Mouse (Mus musculus): ENCODE results near the gene Iqgap2. TPM values are rescaled to one million over a fixed set of nuclear protein-coding genes. Genes with fewer than 3 reads are reported as not detected.

Gene Iqgap2
- total RNA-seq, 2 experiments from 2014 or later, result 0.94 to 1.3 TPM

- no peak overlapping the region for H3K4me3 ChIP-seq
- TF ChIP-seq CTCF (IDR thresholded peaks at IDR 0.05), result no peak
- DNase-seq, result no peak
- intact Hi-C loops (cut with DNase I), result no loop called here
- no peak overlapping the region for H3K27ac ChIP-seq
Measured at GRCm38 (mm10) chr13:95841946-95842345, 49.8 kb downstream of the Iqgap2 start.

GRCm38 (mm10) chr13:95836944-95837343 lies 54.8 kb downstream of the Iqgap2 start:
- intact Hi-C loops (cut with DNase I), result no loop called here
- TF ChIP-seq CTCF (IDR thresholded peaks at IDR 0.05), result no peak
- no peak for DNase-seq
- H3K4me3 ChIP-seq, result no peak overlapping the region
- H3K27ac ChIP-seq, result no peak overlapping the region

- H3K27ac ChIP-seq, result no peak overlapping the region
- no peak for DNase-seq
- TF ChIP-seq CTCF (IDR thresholded peaks at IDR 0.05), result no peak
- intact Hi-C loops (cut with DNase I), result no loop called here
- no peak overlapping the region for H3K4me3 ChIP-seq
Measured at GRCm38 (mm10) chr13:95833473-95833872, 58.2 kb downstream of the Iqgap2 start.

- intact Hi-C loops (cut with DNase I), result no loop called here
- no peak for TF ChIP-seq CTCF (IDR thresholded peaks at IDR 0.05)
- Histone ChIP-seq H3K27ac (no peak overlapping the region), H3K4me3 (no peak overlapping the region)
- DNase-seq, result no peak
Measured at GRCm38 (mm10) chr13:95832712-95833111, 59.0 kb downstream of the Iqgap2 start.

GRCm38 (mm10) chr13:95831760-95832159 lies 60.0 kb downstream of the Iqgap2 start:
- intact Hi-C loops (cut with DNase I), result no loop called here
- no peak overlapping the region for H3K27ac ChIP-seq
- H3K4me3 ChIP-seq, result no peak overlapping the region
- no peak for TF ChIP-seq CTCF (IDR thresholded peaks at IDR 0.05)
- no peak for DNase-seq

- Histone ChIP-seq H3K4me3 (no peak overlapping the region), H3K27ac (no peak overlapping the region)
- TF ChIP-seq CTCF (IDR thresholded peaks at IDR 0.05), result no peak
- intact Hi-C loops (cut with DNase I), result no loop called here
- no peak for DNase-seq
Measured at GRCm38 (mm10) chr13:95829431-95830171, 62.1 kb downstream of the Iqgap2 start.

- no peak for TF ChIP-seq CTCF (IDR thresholded peaks at IDR 0.05)
- no peak overlapping the region for H3K4me3 ChIP-seq
- H3K27ac ChIP-seq, result no peak overlapping the region
- intact Hi-C loops (cut with DNase I), result no loop called here
- no peak for DNase-seq
Measured at GRCm38 (mm10) chr13:95828616-95829015, 63.1 kb downstream of the Iqgap2 start.

GRCm38 (mm10) chr13:95826178-95826577 lies 65.5 kb downstream of the Iqgap2 start:
- DNase-seq, result no peak
- Histone ChIP-seq H3K27ac (no peak overlapping the region), H3K4me3 (no peak overlapping the region)
- intact Hi-C loops (cut with DNase I), result no loop called here
- no peak for TF ChIP-seq CTCF (IDR thresholded peaks at IDR 0.05)

- TF ChIP-seq CTCF (IDR thresholded peaks at IDR 0.05), result no peak
- Histone ChIP-seq H3K4me3 (no peak overlapping the region), H3K27ac (no peak overlapping the region)
- no peak for DNase-seq
- intact Hi-C loops (cut with DNase I), result no loop called here
Measured at GRCm38 (mm10) chr13:95822918-95823317, 68.8 kb downstream of the Iqgap2 start.

- intact Hi-C loops (cut with DNase I), result no loop called here
- TF ChIP-seq CTCF (IDR thresholded peaks at IDR 0.05), result no peak
- Histone ChIP-seq H3K4me3 (no peak overlapping the region), H3K27ac (no peak overlapping the region)
- no peak for DNase-seq
Measured at GRCm38 (mm10) chr13:95820071-95820470, 71.7 kb downstream of the Iqgap2 start.

- no peak for TF ChIP-seq CTCF (IDR thresholded peaks at IDR 0.05)
Measured at GRCm38 (mm10) chr13:95818941-95819340, 72.8 kb downstream of the Iqgap2 start.

GRCm38 (mm10) chr13:95813643-95814042 lies 78.1 kb downstream of the Iqgap2 start:
- H3K27ac ChIP-seq, result no peak overlapping the region
- intact Hi-C loops (cut with DNase I), result no loop called here
- no peak for TF ChIP-seq CTCF (IDR thresholded peaks at IDR 0.05)
- H3K4me3 ChIP-seq, result no peak overlapping the region
- no peak for DNase-seq

More at GRCm38 (mm10) chr13:95818941-95819340, 72.8 kb downstream of the Iqgap2 start:
- Histone ChIP-seq H3K27ac (no peak overlapping the region), H3K4me3 (no peak overlapping the region)
- DNase-seq, result no peak
- intact Hi-C loops (cut with DNase I), result no loop called here

- no peak for TF ChIP-seq CTCF (IDR thresholded peaks at IDR 0.05)
- no peak for DNase-seq
- Histone ChIP-seq H3K27ac (no peak overlapping the region), H3K4me3 (no peak overlapping the region)
- intact Hi-C loops (cut with DNase I), result no loop called here
Measured at GRCm38 (mm10) chr13:95810796-95811195, 80.9 kb downstream of the Iqgap2 start.

GRCm38 (mm10) chr13:95807106-95807750 lies 84.5 kb downstream of the Iqgap2 start:
- H3K27ac ChIP-seq, result no peak overlapping the region
- no peak for DNase-seq
- no peak overlapping the region for H3K4me3 ChIP-seq
- no peak for TF ChIP-seq CTCF (IDR thresholded peaks at IDR 0.05)
- intact Hi-C loops (cut with DNase I), result no loop called here

Data from gastrocnemius, adult 2 months (tissue).